Mouse (Mus musculus) limb, embryonic 15.5 days (tissue): ENCODE measurements around the gene Col9a3. TPM values are rescaled to one million over a fixed set of nuclear protein-coding genes. Genes with fewer than 3 reads are reported as not detected.

Experiments used
- ATAC-seq: fragments of 200-750 bp; cut with Nextera tagmentation; 2 replicates; pipeline ENCODE4 v1.8.0; 2017; ENCODE audit warnings: low read depth, moderate TSS enrichment; ENCODE audit not compliant: insufficient number of reproducible peaks, low FRiP score, low TSS enrichment
- H3K27ac ChIP-seq: fragments of 300-500 bp; sonication (generic); 2 replicates; pipeline ENCODE4 v1.5.1; 2015; ENCODE audit warnings: moderate library complexity, mild to moderate bottlenecking, inconsistent platforms
- H3K27me3 ChIP-seq: fragments of 300-500 bp; sonication (generic); 2 replicates; pipeline ENCODE4 v1.6.1; 2015; ENCODE audit warnings: inconsistent platforms
- H3K36me3 ChIP-seq: fragments of 300-500 bp; sonication (generic); 2 replicates; pipeline ENCODE4 v1.6.1; 2015; ENCODE audit warnings: inconsistent platforms
- H3K4me1 ChIP-seq: fragments of 300-500 bp; sonication (generic); 2 replicates; pipeline ENCODE4 v1.6.1; 2015; ENCODE audit warnings: inconsistent platforms
- H3K4me2 ChIP-seq: fragments of 300-500 bp; sonication (generic); 2 replicates; pipeline ENCODE4 v1.6.1; 2015; ENCODE audit warnings: mild to moderate bottlenecking, inconsistent platforms
- H3K4me3 ChIP-seq: fragments of 300-500 bp; sonication (generic); 2 replicates; pipeline ENCODE4 v1.5.1; 2015; ENCODE audit warnings: mild to moderate bottlenecking, inconsistent platforms
- H3K9ac ChIP-seq: fragments of 300-500 bp; sonication (generic); 2 replicates; pipeline ENCODE4 v1.6.1; 2015; ENCODE audit warnings: inconsistent platforms
- H3K9me3 ChIP-seq: fragments of 300-500 bp; sonication (generic); 2 replicates; pipeline ENCODE4 v1.6.1; 2016; ENCODE audit warnings: inconsistent platforms
- WGBS: fragments of 180-500 bp; shearing (Covaris S2); methylation state at CpG from one replicate; pipeline ENCODE4 v1.1.7; 2015; 5-methylcytosine and 5-hydroxymethylcytosine counted together
- polyA plus RNA-seq: library from polyadenylated mRNA; unstranded; fragments of >200 nt; fragmentation: Nextera tagmentation; extraction: Ambion mirVana; gene quantifications from 2 replicates; pipeline ENCODE4 v1.2.1, GENCODE M21; 2015

The Col9a3 gene
- polyA plus RNA-seq, 1 experiment from 2014 or later, result 416 TPM

DNA sequence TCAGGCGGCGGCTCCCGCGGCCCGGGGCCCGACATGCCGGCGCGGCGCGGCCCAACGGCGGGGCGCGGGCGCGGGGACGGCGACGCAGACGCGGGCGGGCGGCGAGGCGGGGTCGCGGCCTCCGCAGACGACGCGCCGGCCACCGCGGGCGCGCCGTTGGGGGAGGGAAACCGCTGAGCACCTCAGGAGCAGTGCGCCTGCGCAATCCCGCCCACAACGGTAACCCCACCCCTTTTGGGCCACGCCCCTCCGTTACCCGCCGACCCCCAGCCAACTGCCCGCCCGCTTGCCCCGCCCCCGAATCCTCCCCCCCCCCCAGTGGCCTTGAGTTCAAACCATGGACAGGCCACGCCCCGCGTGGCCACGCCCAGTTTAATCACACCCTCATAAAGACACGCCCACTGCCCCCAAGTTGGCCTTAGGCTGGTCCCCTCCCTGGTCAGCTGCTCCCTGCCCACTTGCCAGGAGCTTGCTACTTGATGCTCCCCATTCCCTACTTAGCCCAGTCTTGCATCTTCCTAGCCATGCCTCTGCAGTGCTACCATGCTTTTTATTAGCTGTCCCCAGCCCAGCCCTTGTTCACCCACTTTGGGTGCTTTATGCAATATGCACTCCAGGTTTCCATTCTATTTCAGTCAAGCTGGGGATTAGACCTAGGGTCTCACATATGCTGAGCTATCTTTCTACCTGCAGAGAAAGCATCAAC lies 45.1 kb downstream of the Col9a3 start, which contains the start of gene Tcfl5:
Tcfl5 (minus strand) TSS at position 154 of the 706 bp plus-strand sequence.
- 4% methylated on average over 18 of the region's 56 CpGs for WGBS

DNA sequence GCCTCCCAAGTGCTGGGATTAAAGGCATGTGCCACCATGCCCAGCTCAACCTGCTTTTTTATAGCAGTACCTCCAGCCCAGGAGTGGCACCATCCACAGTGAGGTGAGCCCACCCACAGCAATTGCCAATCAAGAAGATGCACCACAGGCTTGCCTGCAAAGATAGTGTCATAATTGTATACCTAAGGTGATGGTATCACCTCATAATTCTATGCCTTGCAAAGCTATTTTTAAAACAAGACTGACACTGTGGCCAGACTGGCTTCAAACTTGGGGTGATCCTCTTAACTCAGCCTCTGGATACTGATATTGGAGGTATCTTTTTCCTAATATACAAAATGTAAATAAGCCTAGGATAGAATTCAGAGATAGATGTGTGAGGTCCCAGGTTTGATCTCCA lies 46.0 kb downstream of the Col9a3 start:
- peaks cover 15% of the 10 kb centered on the region; the same call in 1 of the 2 replicates for H3K9me3 ChIP-seq
- peaks cover 7% of the 10 kb centered on the region for H3K4me1 ChIP-seq
- H3K9ac ChIP-seq, result no peak overlapping the region
- no peak for ATAC-seq
- H3K27ac ChIP-seq, result no peak overlapping the region
- H3K4me3 ChIP-seq, result no peak overlapping the region
- H3K4me2 ChIP-seq, result no peak overlapping the region
- peaks cover 60% of the 10 kb centered on the region for H3K27me3 ChIP-seq
- H3K36me3 ChIP-seq, result no peaks in the 10 kb centered on the region

More for the DNA sequence above, 45.1 kb downstream of the Col9a3 start, which contains the start of gene Tcfl5:
- Histone ChIP-seq H3K9ac (no peak within 1 kb of the TSS), H3K4me3 (peak within 1 kb of the TSS; percentile 45), H3K4me2 (peak within 1 kb of the TSS; percentile 62), H3K27me3 (peaks cover 66% of the 10 kb centered on the region), H3K4me1 (peaks cover 7% of the 10 kb centered on the region), H3K36me3 (no peaks in the 10 kb centered on the region), H3K27ac (no peak within 1 kb of the TSS), H3K9me3 (peaks cover 15% of the 10 kb centered on the region; the same call in 1 of the 2 replicates)
- ATAC-seq, result no peak

- Histone ChIP-seq H3K4me2 (no peak overlapping the region), H3K27me3 (peaks cover 32% of the 10 kb centered on the region), H3K4me1 (peaks cover 4% of the 10 kb centered on the region), H3K9ac (no peak overlapping the region), H3K36me3 (no peaks in the 10 kb centered on the region), H3K4me3 (no peak overlapping the region), H3K27ac (no peak overlapping the region), H3K9me3 (peaks cover 15% of the 10 kb centered on the region; the same call in 1 of the 2 replicates)
- ATAC-seq, result no peak
Observed at GRCm38 (mm10) chr2:180646841-180647240, 49.3 kb downstream of the Col9a3 start.

DNA sequence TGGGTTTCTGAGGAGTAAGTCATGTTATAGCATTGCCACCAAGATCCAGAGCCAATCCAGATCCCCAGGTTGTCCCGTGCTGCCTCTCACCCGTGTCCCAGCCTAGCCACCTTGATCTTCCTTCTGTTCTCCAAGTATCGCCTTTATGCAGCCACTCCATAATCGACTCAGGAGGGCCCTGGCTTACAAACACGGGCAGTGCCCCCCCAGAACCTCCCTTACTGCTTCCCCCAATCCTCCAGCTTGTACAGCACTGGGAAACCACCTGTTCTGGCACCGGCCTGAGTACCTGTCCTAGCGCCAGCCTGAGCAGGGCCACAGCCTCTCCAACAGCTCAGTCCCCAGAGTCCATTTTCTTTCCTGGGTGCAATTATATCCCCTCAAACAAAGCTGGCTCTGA lies 57.1 kb downstream of the Col9a3 start:
- Histone ChIP-seq H3K9me3 (no peaks in the 10 kb centered on the region), H3K27me3 (no peaks in the 10 kb centered on the region), H3K4me1 (peaks cover 6% of the 10 kb centered on the region; the same call in 1 of the 2 replicates), H3K4me3 (no peak overlapping the region), H3K36me3 (no peaks in the 10 kb centered on the region), H3K27ac (no peak overlapping the region), H3K4me2 (no peak overlapping the region), H3K9ac (no peak overlapping the region)
- ATAC-seq, result no peak
- WGBS, result 78% methylated on average over 7 of the region's 7 CpGs

DNA sequence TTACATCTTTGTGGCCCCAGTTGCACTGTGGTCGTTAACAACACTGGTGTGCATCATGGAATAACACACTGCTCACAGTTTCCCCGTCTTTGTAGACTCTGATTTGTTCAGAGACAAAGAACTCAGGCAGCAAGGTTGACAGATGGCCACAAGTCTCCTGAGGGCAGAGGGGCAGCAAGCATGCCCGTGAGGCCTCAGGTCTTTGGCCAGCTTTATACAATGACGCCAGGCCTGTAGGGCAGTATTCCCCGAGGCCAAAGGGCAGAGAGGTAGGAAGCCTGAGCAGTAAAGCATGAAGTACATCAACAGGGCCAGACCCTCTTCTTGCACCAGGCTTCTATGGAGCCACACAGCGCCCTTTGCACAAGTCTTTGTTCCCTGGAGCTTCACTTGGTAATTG lies 57.6 kb downstream of the Col9a3 start:
- Histone ChIP-seq H3K4me2 (no peak overlapping the region), H3K4me3 (no peak overlapping the region), H3K27me3 (no peaks in the 10 kb centered on the region), H3K9ac (no peak overlapping the region), H3K27ac (no peak overlapping the region), H3K4me1 (peaks cover 10% of the 10 kb centered on the region; the same call in 1 of the 2 replicates), H3K9me3 (no peaks in the 10 kb centered on the region), H3K36me3 (no peaks in the 10 kb centered on the region)
- ATAC-seq, result no peak
- WGBS, result 62% methylated on average over 6 of the region's 6 CpGs

- ATAC-seq, result no peak
- Histone ChIP-seq H3K27ac (no peak overlapping the region), H3K4me3 (no peak overlapping the region), H3K27me3 (no peaks in the 10 kb centered on the region), H3K9ac (no peak overlapping the region), H3K4me2 (no peak overlapping the region), H3K4me1 (peaks cover 10% of the 10 kb centered on the region; the same call in 1 of the 2 replicates), H3K9me3 (no peaks in the 10 kb centered on the region), H3K36me3 (peaks cover 20% of the 10 kb centered on the region)
- 68% methylated on average over 4 of the region's 4 CpGs for WGBS
Observed at GRCm38 (mm10) chr2:180657394-180658013, 59.9 kb downstream of the Col9a3 start.

- peaks cover 10% of the 10 kb centered on the region; the same call in 1 of the 2 replicates for H3K4me1 ChIP-seq
- no peak for ATAC-seq
- H3K9ac ChIP-seq, result no peak overlapping the region
- no peaks in the 10 kb centered on the region for H3K9me3 ChIP-seq
- H3K27me3 ChIP-seq, result no peaks in the 10 kb centered on the region
- 90% methylated on average over 5 of the region's 5 CpGs for WGBS
- no peak overlapping the region for H3K4me2 ChIP-seq
- no peak overlapping the region for H3K4me3 ChIP-seq
- peaks cover 20% of the 10 kb centered on the region for H3K36me3 ChIP-seq
- H3K27ac ChIP-seq, result no peak overlapping the region
Observed at GRCm38 (mm10) chr2:180658381-180658780, 60.8 kb downstream of the Col9a3 start.

DNA sequence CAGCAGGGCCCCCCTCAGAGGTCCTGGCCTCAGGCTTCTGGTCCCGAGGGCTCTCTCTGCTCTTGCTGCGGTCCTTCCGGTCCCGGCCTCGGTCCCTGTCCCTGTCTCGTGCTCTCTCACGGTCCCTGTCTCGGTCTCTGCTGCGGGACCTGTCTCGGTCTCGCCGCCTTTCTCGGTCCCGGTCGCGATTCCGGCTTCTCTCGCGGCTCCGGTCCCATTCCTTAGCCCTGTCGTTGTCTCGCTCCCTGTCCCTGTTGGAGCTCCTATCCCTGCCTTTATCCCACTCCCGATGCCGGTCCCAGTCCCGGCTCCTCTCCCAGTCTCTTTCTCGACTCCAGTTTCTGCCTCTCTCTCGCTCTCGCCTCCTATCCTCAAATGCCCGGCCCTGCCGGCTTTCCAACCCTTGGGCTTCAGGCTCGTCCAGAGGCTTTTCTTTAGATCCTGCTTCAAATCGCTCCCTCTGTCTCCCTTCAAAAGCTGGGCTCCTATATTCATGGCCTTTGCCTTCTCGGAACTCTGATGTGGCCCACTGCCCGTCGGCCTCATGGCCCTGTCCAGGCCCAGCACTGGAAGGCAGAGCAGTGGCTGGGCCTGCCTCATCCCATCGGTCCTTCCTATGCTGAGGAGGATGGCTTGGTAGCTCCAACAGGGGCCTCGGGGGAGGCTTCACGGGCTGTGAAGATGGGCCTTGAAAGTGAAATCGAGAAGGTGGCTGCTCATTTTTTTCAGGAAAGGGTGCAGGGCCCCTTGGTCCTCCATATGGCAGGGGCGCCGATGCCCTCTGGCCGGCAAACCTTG lies 62.0 kb downstream of the Col9a3 start:
- 0 out of 2 replicates have a peak overlapping the region, but pooled peaks have one; percentile 0 for H3K4me3 ChIP-seq
- H3K4me1 ChIP-seq, result peaks cover 10% of the 10 kb centered on the region; the same call in 1 of the 2 replicates
- H3K27me3 ChIP-seq, result no peaks in the 10 kb centered on the region
- peaks cover 22% of the 10 kb centered on the region for H3K36me3 ChIP-seq
- H3K4me2 ChIP-seq, result peak overlapping the region; percentile 15
- 35% methylated on average over 42 of the region's 42 CpGs for WGBS
- H3K9me3 ChIP-seq, result no peaks in the 10 kb centered on the region
- H3K9ac ChIP-seq, result 0 out of 2 replicates have a peak overlapping the region, but pooled peaks have one; percentile 5
- no peak overlapping the region for H3K27ac ChIP-seq
- ATAC-seq, result no peak

- Histone ChIP-seq H3K27me3 (no peaks in the 10 kb centered on the region), H3K9ac (no peak overlapping the region), H3K4me3 (no peak overlapping the region), H3K4me1 (peaks cover 10% of the 10 kb centered on the region; the same call in 1 of the 2 replicates), H3K27ac (no peak overlapping the region), H3K36me3 (peaks cover 32% of the 10 kb centered on the region), H3K4me2 (no peak overlapping the region), H3K9me3 (no peaks in the 10 kb centered on the region)
- 89% methylated on average over 5 of the region's 5 CpGs for WGBS
- no peak for ATAC-seq
Observed at GRCm38 (mm10) chr2:180660521-180660920, 62.9 kb downstream of the Col9a3 start.

- no peak overlapping the region for H3K4me2 ChIP-seq
- peaks cover 10% of the 10 kb centered on the region; the same call in 1 of the 2 replicates for H3K4me1 ChIP-seq
- H3K4me3 ChIP-seq, result no peak overlapping the region
- no peaks in the 10 kb centered on the region for H3K9me3 ChIP-seq
- no peak overlapping the region for H3K9ac ChIP-seq
- no peaks in the 10 kb centered on the region for H3K27me3 ChIP-seq
- no peak overlapping the region for H3K27ac ChIP-seq
- WGBS, result 83% methylated on average over 4 of the region's 4 CpGs
- ATAC-seq, result no peak
- H3K36me3 ChIP-seq, result peaks cover 46% of the 10 kb centered on the region
Observed at GRCm38 (mm10) chr2:180662008-180662407, 64.4 kb downstream of the Col9a3 start.
